Mouse (Mus musculus) frontal cortex, postnatal 14 days (tissue): ENCODE measurements around the gene Stambp.
"Not testable (repeated sequence)": the region's sequence is repeated elsewhere in the genome, so short reads cannot be mapped to it uniquely, and the experiment has no call there.

ENCODE experiments used
- DNase-seq, 2 experiments: peaks; one replicate each; pipeline ENCODE4 v3.0.0; 2022; ENCODE audit warnings: low spot score in 2 of 2

Stambp gene

DNA sequence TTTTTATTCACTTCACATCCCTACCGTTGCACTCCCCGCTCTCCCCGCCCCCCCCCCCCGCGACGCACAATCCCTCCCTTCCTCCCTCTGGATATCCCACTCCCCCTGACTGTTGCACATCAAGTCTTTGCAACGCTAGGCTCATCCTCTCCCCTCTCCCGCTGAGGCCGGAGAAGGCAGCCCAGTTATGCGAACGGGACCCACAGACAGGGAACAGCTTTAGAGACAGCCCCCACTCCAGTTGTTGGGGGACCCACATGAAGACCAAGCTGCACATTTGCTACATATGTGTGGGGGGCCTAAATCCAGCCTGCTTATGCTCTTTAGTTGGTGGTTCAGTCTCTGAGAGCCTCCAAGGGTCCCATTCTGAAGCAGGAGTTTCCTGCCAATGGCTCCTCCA lies at the start of gene Stambp:
Stambp (minus strand) TSS at position 59 of the 400 bp plus-strand sequence.
- no peak for DNase-seq

DNA sequence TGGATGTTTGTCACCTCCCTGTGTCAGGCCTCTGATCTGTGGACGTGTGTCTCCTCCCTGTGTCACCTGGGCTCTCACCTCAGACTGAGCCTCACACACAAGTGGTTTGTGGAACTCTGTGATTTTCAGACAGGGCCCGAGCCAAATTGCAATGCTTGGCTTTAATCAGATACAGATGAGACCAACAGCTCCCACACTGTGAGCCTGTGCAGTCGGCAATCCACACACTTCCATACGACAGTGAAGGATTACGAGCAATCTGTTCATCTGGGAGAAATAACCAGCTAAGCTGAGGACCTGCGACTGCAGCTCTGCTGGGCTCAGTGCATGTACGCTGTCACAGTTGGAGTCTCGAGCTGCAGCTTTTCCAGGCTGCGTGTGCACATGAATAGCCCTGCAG lies 47.4 kb upstream of the Stambp start:
- DNase-seq, result no peak

DNA sequence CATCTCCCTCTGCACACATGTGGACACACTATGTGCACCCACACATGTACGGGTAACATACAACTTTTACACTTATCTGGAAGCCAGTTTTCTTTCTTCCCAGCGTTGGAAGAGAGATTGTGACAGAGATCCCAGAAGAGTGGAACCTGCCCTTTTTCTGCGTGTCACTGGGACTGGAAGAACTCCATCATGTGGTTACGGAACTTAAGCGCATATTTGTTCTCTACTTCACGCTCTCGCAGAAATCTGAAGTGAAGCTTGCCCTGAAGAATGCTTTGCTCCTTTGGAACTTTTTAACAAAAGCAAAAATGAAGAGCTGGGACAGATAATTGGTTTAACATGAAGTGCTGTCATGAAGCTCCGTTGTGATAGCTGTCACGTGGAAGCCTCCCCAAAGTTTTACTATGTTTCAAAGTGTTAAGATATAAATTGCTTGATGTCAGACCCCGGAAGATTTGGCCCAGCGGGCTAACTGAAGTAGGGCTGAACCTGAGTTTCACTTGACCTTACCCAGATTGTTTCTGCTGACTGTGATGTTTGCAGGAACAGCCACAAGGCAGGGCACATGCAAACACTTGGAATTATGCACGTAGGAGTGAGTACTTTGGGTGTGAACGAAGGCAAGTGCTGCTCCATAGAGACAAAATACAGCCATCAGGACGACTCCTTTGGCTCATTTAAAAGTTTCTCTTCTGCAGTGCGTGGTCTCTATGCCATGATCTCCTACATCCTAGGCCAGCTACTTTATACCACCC lies 45.2 kb upstream of the Stambp start:
- no peak for DNase-seq

DNA sequence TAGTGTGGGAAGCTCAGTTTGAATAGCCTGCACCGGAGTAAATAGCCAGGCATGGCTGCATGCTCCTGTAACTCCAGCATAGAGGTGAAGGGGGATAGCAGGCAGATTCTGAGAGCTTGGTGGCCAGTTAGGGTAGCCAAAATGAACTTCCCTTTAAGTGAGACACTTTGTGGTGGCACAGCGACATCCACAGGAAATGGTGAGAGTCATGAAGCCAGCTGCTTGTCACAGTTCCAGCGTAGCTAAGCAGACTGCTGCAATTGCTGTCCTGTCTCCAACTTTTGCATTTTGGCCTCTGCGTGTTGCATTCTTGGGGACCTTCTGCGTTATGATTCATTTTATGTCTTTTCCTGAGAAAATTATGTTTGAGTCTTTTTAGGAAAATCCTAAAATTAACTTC lies 44.0 kb upstream of the Stambp start:
- peak in 1 of 2 experiments; percentile 13 for DNase-seq

DNA sequence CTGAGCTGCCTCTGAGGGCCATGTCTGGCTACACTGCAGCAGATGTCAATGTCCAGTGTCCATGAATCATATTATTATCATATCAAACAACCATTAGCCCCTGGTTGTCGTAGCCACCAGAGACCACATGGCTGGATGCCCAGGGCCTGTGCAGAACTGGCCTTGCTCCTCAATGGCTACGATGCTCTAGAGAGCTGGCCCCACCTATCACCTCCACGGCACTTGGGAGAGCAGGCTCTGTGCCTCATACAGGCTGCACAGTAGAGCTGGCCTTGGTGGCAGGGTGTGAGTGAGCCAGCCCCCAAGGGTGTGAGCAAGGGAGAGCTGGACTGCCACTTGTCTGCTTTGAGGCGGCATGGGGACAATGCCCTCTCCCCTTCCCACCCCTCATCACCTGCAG lies 41.9 kb upstream of the Stambp start:
- DNase-seq, result no peak

DNA sequence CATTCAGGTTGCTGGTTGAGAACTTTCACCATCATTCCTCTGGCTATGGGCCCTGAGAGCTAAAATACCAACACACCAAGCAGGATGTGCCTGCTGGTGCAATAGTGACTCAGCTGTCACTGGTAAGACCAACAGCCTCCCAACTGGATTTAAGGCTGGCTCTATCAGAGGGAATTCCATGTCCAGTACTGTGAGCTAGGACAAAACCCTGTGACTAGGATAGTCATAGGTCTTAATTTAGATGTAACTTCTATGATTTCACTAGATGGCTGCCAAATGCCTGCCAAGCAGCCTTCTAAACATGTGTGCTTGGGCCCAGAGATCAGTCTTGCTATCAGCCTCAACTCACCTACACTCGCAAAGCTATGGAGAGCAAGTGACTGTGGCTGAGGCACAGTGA lies 40.4 kb upstream of the Stambp start:
- no peak for DNase-seq

DNA sequence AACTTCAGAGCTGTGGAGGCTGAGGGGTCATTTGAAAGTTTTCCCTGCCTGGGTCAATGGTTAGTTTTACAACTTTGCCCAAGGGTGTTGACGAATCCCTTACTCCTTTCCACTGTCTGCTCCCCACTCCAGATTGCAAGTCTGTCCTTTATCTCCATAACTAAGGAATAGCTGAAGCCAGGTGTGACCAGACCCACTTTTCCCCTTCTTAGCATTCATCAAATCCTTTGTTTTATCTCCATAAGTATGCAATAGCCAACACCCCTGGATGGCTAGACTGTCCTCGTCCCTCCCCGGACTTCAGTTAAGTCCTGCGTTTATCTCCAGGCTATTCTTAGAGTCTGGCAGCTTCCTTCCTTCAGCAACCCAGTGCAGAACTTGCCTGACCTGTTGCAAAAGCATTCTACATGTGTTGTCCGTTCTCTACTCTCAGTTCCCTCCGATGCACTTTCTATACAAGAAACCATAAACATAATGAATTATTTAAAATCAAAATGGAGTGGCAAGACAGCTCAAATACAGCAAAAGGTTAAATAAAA lies 27.2 kb upstream of the Stambp start:
- no peak for DNase-seq

DNA sequence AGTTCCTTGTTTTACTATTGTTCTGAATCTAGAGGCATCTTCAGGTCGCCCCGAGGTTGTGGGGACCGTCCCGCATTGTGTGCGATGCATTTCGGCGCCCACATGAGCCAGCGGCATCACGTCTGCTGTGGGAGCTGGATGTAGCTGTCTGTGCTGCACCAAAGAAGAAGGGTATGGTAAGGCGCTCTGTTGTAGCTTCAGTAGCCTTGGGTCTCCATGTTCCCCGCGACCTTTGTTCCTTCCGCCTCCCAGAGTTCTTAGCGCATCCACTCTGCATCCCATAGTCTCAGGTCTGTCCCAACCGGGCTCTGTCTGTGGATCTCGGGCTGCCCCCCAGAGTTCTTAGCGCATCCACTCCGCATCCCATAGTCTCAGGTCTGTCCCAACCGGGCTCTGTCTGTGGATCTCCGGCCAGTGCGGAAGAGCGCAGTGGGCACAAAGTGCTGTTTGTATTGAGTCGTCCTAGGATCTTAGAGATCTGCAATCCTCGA lies 26.6 kb upstream of the Stambp start:
- DNase-seq, result no peak

DNA sequence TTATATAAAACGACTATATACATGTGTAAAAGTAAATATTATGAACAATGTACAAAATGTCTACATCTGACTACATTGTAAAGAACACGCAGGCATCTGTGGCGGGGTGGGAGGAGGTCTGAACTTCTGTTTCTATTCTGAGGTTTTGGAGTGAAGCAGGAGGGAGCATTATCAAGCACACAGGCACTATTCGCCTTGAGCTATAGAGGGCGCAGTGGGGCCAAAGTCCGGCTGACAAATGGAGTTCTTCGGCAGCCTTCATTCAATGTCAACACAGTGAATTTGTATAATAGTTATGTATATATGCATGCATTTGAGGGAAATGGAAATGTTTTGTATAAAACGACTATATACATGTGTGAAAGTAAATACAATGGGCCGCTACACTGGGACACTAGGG lies 26.1 kb upstream of the Stambp start:
- peak in 1 of 2 experiments; percentile 25 for DNase-seq

DNA sequence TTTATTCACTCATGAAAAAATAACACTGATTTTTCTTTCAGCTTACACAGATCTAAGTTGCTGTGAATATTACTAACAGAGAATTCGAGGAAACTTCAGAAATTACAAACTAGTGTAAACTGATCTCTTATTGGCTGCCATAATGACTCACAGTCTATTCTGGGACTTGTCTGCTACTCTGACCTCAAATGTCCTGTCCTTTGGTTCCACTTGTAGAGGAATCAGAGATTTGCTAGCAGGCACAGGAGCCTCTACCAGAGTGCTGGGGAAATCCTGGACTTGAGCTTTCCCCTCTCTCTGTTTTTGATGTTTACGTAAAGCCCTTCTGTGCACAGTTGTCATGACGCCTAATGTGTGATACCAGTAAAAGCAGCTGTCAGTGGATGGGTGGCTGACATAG lies 25.5 kb upstream of the Stambp start:
- no peak for DNase-seq

DNA sequence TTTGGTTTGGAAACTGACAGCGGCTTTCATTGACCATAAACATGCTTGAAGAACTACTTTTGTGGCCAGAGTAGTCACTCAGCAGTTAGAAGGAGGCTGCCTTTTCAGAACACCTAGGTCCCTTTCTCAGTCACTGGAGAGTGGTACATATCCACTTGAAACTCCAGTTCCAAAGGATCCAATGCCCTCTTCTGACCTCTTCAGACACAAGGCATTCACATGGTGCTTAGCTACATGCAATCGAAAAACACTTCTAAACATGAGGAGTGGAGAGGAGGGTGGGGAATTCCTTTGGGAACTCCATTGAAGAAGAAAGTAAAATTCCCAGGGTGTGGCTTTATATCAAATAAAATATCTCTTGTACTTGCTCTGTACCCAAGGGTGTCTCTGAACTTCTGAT lies 22.5 kb upstream of the Stambp start:
- no peak for DNase-seq

DNA sequence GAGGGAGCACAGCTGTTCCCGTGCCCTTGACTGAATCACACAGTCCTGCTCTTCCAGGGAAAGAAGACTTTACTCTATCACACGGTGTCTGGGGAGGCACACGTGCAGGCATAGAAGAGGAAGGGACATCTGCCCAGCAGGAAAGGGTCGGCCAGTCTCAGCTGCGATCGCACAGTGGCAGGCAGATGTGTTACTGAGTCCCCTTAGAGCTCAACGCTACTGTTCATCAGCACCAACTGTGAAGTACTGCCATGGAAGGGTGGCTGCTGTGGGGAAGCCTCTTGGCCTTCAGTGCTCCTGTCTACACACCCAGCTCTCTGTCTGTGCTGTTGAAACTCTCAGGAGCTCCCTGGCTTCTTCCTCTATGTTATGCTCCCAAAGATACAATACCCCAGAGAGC lies 21.4 kb upstream of the Stambp start:
- DNase-seq, result no peak

DNA sequence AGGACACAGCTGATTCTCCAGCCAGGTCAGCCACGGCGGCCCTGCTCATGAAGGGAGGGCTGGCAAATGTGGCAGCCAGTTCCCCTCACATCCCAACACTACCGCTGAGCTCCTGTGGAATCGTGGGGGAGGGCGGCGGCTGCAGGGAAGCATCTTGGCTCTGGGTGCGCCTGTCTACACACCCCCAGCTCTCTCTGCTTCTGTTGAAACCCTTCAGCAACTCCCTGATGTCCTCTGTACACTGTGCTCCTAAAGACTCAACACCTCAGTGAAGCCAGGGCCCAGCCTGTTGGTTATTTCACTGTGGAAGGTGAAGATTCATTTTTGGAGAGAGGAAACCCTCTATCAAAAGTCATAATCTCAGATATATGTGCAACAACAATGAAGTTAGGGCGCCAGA lies 19.5 kb upstream of the Stambp start:
- no peak for DNase-seq

DNA sequence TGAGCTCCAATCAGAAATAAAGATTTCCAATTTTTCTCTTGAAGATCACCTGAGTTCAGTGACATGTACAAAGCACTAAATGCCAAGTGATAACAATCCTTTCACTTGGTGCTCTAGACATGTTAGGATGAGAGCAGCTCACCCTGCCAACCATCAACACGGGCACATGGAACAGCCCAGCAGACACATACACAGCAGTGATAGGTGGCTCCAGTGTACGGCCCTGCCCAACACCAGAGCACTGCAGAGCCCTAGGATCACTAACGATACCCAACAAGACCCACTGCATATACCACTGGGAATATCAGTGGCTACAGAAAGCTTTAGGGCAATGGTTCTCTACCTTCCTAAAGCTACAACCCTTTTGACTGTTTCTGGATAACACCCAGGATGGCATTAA lies 17.8 kb upstream of the Stambp start:
- DNase-seq, result no peak

DNA sequence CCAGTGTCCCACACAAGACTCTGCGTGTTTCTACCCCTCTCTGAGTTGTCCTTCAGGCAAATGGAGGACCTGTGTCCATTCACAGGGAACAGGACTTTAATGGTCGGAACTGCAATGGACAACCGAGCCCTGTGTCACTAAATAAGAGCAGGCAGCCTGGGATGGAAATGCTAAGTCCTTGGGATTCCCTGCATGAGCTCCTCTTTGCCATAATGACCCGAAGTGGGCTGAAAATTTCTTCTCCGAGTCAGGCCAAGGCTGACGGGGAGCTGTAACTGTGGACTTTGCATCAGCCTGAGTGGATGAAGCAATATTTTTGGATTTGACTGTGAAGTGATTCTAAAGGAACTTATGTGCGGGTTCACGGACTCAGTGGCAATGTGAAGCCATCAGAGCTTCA lies 14.7 kb upstream of the Stambp start:
- not testable (repeated sequence) for DNase-seq

DNA sequence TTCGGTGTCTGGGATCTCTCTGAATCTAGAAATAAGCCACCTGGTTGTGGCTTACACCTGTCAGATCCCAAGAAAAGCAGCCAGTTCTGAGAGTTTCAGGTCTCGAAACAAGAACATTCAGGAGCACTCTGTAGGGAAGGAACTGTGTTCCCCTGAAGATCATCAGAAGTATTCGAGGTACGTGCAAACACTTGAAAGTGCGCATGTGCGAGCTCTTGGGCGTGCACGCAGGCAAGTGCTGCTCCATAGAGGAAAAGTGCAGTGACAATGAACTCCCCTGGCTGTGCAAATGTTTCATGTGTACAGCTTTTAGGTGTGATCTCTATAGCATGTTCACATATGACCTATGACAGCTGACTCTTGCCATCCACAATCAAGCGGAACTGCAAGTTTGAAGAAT lies 12.8 kb upstream of the Stambp start:
- not testable (repeated sequence) for DNase-seq

DNA sequence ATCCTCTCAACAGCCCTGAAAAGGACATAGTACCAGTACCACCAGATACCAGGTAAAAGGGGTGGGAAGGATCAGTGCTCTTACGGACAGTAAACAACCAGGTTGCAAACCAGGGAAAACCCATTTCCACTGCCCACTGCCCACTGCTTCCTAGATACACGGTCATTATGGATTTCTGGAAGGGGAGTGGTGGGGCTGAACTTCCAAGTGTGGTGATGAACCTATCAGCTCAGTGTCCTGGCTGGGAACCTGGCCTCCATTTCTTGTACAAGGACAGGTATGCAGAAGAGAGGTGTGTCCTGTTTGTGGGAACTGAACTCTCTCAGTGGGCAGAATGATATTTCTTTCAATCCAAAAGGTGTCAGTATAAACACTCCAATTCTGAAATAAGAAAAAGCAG lies 11.1 kb upstream of the Stambp start:
- no peak for DNase-seq

DNA sequence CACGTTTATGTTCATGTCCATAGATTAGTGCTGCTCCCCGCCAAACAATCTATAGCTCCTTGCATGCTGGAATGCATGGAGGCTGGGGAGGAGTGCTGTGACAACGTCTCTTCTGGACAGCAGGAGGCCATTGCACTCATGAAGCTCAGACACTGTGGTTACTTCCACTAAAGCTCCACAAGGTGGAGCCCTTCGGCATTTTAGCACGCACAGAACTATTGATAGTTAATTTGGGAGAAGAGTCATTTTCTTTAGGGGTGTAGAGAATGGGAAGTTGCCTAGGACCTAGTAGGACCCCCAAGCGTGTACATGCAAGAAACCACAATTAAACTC lies 10.4 kb upstream of the Stambp start:
- no peak for DNase-seq

DNA sequence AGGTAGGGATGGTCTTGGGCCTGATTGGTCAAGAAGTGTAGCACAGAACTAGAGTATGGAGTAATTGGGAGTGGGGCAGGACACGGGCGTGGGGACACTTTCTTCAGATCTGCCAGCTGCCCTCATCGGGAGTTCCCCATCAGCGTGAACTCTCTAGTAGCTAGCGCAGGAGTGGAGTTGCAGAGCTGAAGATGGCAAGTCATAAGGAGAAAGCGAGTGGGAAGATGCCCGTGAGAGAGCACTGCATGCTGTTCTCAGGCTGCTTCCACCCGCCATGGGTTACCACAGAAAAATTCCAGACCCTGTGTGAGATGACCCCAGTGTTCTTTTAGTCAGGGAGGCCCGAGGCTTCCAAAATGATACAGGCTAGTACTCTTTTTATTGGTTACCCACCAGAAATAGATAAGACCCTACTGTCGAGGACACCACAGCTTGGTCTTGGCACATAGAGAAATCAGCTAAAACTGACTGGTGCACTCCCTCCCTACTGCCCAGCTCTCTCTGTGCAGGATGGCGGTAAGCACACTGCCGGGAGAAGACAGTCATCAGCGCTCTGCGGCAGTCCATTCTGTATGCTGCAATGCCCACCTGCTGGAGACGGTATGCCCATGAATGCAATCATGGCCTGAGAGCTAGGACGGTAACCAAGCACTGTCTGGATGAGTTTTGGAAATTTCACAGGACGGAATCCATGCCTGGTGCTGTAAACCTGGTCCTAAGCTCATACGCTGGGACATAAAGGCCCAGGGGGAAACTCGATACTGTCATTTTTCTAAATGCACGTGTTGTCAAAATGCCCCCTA lies 9.8 kb upstream of the Stambp start:
- DNase-seq, result no peak

DNA sequence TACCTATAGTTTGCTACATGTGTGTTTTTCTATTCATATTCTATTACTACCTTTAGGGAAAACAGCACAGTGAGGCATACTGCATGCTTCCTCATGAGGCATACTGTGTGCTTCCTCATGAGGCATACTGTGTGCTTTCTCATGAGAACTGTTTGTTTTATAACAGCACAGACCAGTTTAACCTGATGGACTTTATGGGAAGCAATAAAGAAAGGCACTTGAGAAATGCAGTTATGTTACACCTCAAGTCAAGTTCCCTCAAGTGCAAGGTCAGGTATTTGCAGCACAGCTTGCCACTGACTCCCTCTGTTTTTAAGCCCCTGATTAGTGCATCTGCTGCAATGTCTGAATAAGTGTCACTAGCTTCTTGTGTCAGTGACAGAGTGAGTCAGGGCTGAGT lies 5.0 kb upstream of the Stambp start:
- no peak for DNase-seq

DNA sequence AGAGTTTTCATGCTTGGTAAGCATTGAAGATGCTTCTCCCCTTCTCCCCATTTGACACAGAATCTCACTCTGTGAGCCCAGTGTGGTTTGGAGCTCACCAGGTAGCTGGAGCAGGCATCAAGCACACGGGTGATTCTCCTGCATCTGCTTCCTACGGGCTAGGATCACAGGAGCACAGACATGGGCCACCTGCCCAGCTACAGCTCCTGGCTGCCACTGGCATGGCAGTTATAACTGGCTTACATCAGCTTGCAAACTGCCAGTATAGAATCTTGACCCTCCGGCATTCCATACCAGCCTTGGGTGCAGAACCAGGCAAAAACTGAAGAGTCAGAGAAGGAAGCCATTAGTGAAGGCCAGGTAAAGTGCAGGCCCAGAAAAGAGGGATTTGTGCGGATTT lies 3.1 kb upstream of the Stambp start:
- DNase-seq, result no peak

DNA sequence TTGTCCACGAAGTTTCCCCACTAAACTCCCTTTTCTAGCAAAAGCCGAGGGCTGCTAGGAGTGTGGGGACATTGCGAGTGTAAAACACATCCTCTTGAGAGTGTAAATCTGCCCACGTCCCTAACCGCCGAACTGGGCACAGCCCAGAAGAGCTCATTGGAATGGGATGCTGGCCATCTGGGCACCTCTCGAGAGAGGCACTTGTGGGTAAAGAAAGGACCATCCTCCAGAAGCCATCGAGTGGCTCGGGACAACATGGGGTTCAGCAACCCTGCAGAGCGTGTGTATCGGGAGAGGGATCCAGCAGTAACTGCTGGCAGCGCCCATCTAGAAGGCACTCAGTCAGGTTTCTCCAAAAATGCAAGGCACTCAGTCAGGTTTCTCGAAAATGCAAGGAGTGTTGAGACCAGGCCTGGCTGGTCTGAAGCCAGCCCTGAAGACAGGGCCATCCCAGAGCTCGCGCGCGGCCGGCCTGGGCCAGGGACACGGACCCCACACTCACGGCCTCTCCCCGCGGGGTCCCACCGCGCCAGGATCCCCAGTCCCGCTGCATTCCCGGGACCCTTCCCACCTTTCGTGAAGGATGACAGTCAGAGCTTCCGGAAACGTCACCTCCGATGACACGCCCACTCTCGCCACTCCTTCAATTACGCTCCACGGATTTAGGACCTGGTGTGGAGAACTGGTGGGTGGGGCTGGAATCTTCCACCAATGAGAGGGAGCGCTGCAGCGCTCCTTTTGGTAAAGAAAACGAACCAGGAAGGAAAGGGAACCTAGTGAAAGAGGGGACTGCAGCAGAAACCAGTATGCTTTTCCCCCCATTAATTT lies 475 bp downstream of the Stambp start:
- DNase-seq, result peak; percentile 87 to 91
